Mouse (Mus musculus) MEL (cell line): ENCODE measurements at regions not wholly inside any gene's neighbourhood (a gene's known extent, or its start where the extent isn't known, plus 50 kb on each side); places are given as distances from the start of the nearest gene placed in this dataset.

Experiments used
- CTCF ChIP-seq, 3 experiments: IDR thresholded peaks in 2 of 3; conservative IDR thresholded peaks in 1 of 3; 2 replicates each; pipeline ENCODE4 v1.5.1; 2011 to 2012; ENCODE audit warnings: low read length in 3 of 3, low read depth in 2 of 3, mild to moderate bottlenecking in 2 of 3, improper control_type of control experiment in 1 of 3, inconsistent platforms in 1 of 3, mixed read lengths in 1 of 3, moderate library complexity in 1 of 3; ENCODE audit not compliant: control insufficient read depth in 1 of 3, insufficient read depth in 1 of 3, poor library complexity in 1 of 3, severe bottlenecking in 1 of 3
- KAT2A ChIP-seq: conservative IDR thresholded peaks from 2 replicates; pipeline ENCODE4 v1.6.1; 2012; ENCODE audit warnings: low read depth, low read length, improper control_type of control experiment, inconsistent platforms
- POLR2A ChIP-seq, 2 experiments: IDR thresholded peaks; 2 replicates each; pipeline ENCODE4 v1.6.1; 2011 to 2012; ENCODE audit warnings: low read length in 2 of 2, mild to moderate bottlenecking in 2 of 2, control low read depth in 1 of 2, improper control_type of control experiment in 1 of 2, low read depth in 1 of 2, moderate library complexity in 1 of 2; ENCODE audit not compliant: control insufficient read depth in 1 of 2, insufficient read depth in 1 of 2, poor library complexity in 1 of 2
- POLR2AphosphoS2 ChIP-seq: IDR thresholded peaks from 2 replicates; pipeline ENCODE4 v1.6.1; 2011; ENCODE audit warnings: low read length, improper control_type of control experiment
- POLR2AphosphoS5 ChIP-seq: IDR thresholded peaks from 2 replicates; pipeline ENCODE4 v1.6.1; 2012; ENCODE audit warnings: low read depth, borderline replicate concordance, mild to moderate bottlenecking, inconsistent platforms, low read length, moderate library complexity, mixed read lengths
- SMC3 ChIP-seq: IDR thresholded peaks from 2 replicates; pipeline ENCODE4 v1.6.1; 2011; ENCODE audit warnings: low read depth, low read length, improper control_type of control experiment
- UBTF ChIP-seq: IDR thresholded peaks from 2 replicates; pipeline ENCODE4 v1.6.1; 2012; ENCODE audit warnings: low read depth, mild to moderate bottlenecking, inconsistent platforms, low read length, improper control_type of control experiment, moderate library complexity, borderline replicate concordance; ENCODE audit not compliant: insufficient read depth

DNA sequence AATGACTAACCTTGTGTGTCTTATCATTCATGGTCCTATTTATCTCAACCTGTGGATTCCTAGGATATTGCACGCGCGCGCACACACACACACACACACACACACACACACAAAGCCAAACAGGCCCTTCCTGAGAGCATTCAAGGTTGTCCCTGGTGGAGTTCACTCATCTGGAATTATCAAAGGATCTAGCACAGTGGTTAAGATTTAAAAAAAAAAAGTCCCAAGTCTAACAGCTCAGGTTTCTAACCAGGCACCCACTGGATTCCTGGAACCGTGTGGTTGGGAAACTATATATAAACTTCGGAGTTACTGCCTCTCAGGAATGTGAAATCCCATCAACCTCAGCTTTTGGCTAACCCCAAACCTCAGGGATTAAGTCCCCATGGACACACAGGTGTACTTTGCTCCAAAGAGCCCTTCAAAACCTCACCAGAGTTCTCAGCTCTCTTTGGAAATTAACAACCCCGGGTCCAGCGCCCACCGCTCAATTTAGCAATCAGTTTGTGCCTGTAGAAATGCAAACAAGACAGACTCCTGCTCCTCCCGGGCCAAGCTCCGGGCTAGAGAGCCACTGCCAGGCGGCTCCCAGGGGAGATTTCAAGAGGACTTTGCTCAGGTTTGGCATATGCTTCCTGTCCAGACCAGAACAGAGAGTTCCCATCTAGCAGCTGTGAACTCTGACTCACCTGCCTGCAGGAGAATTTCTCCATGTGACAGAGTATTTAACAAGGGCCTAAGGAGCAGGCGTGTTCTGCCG lies 320.1 kb upstream of the Jarid2 start:
- TF ChIP-seq POLR2AphosphoS2 (no peak), UBTF (no peak), SMC3 (no peak), POLR2A (IDR thresholded peaks at IDR 0.05; ENCODE audit: control insufficient read depth in 1 of 2, insufficient read depth in 1 of 2, low read depth in 1 of 2, low read length in 2 of 2, poor library complexity in 1 of 2) (no peak), POLR2AphosphoS5 (no peak), CTCF (IDR thresholded peaks at IDR 0.05 in 2 of 3, conservative IDR thresholded peaks at IDR 0.05 in 1 of 3; ENCODE audit: control insufficient read depth in 1 of 3, insufficient read depth in 1 of 3, low read depth in 2 of 3, low read length in 3 of 3, poor library complexity in 1 of 3, severe bottlenecking in 1 of 3) (no peak), KAT2A (no peak)
